Mouse (Mus musculus): ENCODE measurements around the gene Efcab6.

Efcab6 gene

DNA sequence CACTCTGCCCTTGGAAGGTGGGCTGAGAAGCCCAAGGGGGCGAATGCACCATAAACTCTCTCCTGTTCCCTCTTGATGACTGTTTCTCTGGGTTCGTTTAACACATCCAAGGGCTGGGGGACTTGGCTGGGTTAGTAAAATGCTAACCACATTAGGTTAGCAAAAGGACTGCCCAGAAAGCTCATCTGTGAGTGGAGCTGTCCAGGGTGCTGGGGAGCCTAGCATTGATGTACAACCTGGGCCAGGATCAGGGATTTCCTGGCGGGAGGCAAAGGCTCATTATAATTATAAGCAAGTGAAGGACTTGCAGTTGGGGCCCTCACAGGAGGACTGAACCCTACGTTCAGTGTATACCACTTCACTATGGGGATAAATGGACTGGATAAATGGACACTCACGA is 185.3 kb downstream of the Efcab6 start:
- DNase-seq (ENCODE audit: low read depth, low spot score), result no peak

GRCm38 (mm10) chr15:83877898-83878297 is 187.3 kb downstream of the Efcab6 start:
- no peak for DNase-seq (ENCODE audit: low read depth, low spot score)

DNA sequence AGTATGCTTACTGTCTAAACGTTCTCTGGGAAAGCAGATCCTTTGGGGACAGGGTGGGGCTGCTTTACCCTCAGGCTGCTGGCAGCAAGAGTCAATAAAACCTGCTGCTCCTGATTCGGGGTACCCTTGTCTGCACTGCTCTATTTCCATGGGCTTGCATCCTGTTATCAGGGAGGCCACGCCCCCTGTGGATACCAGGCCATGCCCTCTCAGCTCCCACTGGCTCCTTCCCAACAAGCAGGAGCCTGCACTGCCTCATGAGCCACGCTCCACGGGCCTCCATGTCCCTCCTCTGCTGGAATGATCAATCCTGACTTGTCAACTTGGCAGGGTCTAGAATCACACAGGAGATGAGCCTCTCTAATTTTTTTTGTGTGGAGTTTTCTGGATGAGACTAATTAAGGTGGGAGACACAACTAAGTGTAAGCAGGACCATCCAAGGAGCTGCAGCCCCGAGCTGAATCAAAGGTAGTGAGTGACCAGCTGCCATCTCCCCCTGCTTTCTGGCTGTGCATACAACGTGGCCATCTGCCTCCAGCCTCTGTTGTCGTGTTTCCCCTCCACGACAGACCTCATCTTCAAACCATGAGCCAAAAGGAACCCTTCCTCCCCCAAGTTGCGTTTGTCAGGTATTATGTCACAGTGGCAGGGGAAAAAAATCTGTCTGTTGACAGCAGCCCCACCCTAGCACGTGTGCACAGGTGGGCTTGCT is 187.9 kb downstream of the Efcab6 start:
- no peak for DNase-seq (ENCODE audit: low read depth, low spot score)

DNA sequence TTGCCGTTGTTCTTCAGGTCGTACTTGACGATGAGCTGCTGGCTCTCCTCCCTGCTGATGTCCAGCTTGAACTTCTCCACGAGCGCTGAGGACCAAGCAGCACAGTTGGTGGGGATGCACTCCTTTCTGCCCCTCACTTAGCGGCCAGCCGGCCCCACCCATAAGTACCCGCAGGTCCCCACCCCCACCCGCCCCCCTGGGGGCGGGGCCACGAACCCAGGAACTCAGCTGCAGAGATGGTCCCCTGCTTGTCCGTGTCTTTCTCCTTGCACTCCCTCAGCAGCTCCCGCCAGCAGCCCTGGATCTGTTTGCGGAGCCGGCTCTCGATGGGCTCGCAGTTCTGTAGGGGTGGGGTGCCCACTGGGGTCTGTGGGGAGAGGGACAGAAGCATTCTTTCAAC is 194.2 kb downstream of the Efcab6 start:
- DNase-seq (ENCODE audit: low read depth, low spot score), result no peak

DNA sequence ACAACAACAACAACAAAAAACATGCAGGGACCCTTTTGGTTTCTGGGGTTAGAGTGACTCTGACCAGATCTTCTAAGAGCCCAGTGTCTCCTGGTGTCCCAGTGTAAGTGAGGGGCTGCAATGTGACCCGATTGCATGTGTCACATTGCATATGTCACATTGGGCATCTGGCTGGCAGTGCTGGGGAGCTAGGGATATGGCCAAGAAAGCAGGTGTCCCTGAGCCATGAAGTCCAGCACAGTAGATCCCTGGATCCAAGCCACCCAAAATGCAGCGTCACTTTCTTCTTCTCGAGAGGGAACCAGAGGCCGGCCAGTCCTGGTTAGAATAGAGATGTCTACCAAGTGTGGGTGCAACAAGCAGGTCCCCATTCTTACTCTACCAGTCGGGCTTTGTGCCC is 199.6 kb downstream of the Efcab6 start:
- no peak for DNase-seq (ENCODE audit: low read depth, low spot score)

DNA sequence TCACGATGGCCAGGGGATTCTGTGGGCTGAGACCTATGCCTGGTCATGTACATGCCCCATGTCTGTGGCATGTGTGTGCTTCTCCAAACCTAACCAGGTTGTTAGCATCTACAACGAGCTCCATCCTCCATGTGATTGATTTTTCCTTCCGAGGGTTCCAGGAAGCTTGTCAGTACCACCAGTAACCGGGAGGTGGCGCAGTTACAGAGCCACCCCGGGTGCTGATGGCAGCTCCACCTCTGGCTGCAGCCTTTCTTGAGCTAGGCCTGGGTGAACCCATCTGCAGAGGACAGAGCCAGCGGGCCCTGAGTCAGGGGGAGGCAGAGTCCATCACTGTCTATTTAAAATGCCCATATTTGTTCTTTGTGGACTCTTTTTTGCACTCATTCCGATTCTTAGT is 208.1 kb downstream of the Efcab6 start:
- DNase-seq (ENCODE audit: low read depth, low spot score), result peak; percentile 40

DNA sequence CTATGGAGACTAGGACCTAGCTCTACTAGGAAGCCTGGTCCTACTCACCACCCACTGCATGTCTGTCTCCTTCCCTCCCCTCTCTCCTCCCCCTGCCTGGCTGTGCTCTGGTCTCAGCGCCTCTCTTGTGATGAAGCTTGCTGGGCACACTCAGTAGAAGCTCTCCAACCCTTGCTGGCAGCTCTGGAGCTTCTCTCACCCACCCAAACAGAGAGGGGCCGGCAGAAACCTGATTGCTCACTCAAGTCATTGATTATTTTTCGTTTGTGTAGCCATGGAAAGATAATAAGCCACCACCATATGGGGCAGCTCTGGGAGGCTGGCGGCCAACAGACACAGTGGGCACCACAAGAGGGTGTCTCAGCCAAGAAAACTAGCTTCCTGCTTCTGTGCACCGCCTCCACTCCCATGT is 211.8 kb downstream of the Efcab6 start:
- no peak for DNase-seq (ENCODE audit: low read depth, low spot score)

DNA sequence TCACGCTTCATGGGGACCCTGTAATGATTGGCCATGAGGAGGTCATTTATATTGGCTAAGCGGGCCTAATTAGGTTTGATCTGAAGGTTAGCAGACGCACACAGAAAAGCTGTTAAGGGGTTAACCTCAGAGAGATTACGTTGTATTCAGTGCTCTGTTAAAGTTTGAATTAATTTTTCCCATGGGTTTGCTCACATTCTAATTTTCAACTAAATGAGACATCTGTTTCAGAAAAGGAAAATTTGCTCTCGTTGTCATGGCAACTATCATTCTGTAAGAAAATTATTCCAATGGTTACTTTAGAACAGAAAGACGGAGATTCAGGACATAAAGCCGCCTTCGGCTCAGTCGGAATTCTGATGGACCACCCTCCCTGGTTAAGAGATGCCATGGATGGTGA is 217.0 kb downstream of the Efcab6 start:
- no peak for DNase-seq (ENCODE audit: low read depth, low spot score)

- DNase-seq (ENCODE audit: low read depth, low spot score), result no peak
Measured at GRCm38 (mm10) chr15:83847512-83847911, 217.7 kb downstream of the Efcab6 start.

DNA sequence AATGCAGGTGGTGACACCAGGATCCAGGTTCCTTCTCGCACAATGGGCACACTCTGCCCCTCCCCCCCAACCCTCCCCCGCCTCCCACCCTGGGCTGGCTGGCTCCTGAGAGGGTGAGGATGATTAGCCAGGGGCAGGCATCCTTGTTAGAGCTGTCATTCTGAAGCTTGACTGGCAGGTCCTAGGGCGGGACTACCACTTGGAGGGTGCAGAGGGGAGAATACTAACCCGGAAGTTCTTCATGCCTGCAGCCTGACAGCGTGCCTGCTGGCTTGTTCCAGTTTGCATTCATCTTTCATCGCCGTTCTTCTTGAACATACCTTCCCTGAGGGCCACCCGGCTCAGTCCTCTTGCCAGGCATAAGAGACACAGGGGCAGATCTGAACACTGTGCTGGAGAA is 218.6 kb downstream of the Efcab6 start:
- no peak for DNase-seq (ENCODE audit: low read depth, low spot score)

DNA sequence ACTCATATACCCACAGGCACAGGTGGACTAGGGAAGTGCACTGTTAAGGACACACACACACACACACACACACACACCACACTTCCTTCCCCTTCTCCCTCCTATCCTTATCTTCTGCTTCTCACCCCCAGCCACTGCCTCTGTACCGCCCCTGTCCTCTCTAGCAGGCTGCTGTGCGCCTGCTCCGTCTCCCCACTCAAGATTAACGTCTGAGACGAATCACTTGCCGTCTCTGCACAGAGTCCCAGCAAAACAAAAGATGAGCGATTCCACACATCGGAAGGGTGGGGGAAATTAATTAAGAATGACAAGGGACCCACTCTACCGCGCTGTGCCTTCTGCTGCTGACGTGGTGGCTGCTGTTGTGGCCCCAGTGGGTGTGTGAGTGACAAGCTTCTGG is 219.4 kb downstream of the Efcab6 start:
- DNase-seq (ENCODE audit: low read depth, low spot score), result no peak

DNA sequence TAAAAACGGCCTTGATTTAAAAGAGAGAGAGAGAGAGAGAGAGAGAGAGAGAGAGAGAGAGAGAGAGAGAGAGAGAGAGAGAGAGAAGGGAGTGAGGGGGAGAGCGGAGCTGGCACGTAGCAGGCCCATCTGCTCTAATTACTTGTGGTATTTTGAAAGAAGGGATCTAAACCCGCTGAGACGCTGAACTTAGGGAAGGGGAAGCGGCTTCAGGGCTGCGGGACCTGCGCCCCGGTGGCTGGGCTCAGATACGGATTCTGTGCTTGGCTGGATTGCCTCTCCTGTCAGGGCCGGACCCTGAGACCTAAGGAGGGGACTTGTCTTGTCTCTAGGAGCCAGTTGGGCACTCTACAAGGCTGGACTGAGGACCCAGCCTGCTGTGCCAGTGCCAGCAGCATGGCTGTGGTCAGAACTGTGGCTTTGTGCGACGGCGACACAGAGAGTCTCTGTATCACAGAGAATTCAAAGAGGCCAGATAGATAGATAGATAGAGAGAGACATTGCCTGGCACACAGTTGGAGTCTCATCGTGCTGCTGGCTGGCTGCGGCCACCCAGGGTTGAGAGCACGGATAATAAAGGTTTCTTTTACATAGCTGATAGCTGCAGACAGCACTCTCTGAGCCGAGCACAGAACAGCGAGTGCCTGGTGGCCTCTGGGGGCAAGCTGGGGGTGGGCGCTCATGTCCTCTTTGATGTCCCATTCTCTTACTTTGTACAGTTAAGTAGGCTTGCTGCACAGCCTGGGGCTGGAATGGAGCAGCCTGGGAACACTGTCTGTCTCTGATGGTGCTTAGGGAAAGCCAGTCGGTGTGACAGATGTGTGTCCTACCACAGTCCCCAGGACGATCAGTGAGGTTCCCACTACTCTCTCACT is 222.0 kb downstream of the Efcab6 start:
- no peak for DNase-seq (ENCODE audit: low read depth, low spot score)

DNA sequence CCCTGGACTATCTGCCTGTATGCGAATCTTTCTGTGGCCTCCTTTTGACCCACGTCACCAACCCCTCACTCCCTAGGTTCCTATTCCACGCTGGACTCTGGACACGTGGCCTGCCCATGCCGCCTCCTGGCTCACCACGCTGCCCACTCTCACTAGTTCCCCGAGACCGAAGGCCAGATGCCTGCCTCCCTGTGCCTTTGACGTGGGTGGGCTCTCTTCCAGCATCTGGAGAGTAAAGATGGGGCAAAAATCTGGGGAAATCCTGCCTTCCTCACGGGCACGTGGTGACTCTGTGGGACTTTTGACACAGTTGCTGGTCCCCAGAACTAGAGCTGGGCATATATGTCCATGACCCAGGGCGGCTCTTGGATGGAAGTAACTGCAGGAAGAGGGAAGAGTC is 222.8 kb downstream of the Efcab6 start:
- DNase-seq (ENCODE audit: low read depth, low spot score), result no peak

DNA sequence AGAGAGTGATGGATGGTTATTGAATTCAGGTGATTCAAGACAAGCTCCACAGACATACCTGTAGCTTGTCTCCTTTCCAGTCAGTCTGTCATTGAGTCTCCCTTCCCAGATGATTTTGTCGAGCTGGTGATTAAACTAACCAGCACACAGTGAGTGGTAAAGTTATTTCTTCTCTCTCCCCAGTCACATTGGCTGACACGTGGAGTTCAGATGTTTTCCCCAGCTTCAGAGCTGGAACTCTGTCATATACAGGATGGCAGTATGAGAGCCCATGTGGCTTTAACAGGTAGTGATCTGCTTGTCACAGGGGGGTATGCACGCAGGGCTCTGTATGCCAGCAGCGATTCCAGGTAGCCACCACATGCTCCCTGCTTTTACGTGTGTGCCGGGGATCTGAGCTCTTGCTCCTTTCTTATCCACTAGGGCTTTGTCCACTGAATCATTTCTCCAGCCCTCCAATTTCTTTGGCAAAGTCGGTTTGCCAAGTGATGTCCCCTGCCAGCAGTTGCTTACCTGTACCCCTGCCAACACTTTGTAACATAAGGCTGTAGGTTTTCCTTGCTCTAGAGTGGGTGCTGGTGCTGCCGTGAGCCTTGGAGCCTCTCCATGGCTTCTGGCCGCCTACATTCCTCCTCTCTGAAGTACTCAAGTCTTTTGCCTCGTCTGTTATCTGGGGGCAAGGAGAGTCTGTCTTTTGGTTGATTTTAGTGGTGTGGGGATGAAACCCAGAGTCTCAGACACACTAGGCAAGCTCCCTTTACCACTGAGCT is 224.0 kb downstream of the Efcab6 start:
- no peak for DNase-seq (ENCODE audit: low read depth, low spot score)

DNA sequence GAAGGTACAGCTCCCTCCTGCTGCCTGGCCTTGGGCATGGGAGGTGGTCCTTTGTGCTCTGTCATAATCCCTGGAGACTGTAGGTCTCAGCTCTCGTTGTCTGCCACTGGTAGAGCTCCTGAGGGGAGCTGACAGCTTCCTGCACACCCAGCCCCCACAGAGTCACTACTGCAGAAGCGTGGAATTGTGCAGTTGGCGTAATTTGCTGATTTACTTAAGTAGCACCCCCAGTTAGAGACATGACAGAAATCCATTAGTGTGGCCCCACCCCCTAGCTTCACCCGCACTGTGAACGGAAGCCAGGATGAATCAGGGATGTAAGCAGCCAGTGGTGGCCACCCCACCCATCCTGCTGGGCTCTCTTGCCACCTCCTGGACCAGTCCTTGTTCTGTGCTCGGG is 232.9 kb downstream of the Efcab6 start:
- DNase-seq (ENCODE audit: low read depth, low spot score), result no peak

- no peak for DNase-seq (ENCODE audit: low read depth, low spot score)
Measured at GRCm38 (mm10) chr15:83829226-83829625, 236.0 kb downstream of the Efcab6 start.

- DNase-seq (ENCODE audit: low read depth, low spot score), result no peak
Measured at GRCm38 (mm10) chr15:83828011-83828410, 237.2 kb downstream of the Efcab6 start.
